Mouse (Mus musculus) stomach, embryonic 14.5 days (tissue): ENCODE measurements at regions not wholly inside any gene's neighbourhood (a gene's known extent, or its start where the extent isn't known, plus 50 kb on each side); places are given as distances from the start of the nearest gene placed in this dataset.

Experiments used
- ATAC-seq: fragments of 200-750 bp; cut with Nextera tagmentation; 2 replicates; pipeline ENCODE4 v1.8.0; 2017; ENCODE audit warnings: low read depth, moderate TSS enrichment; ENCODE audit not compliant: insufficient number of reproducible peaks, insufficient read depth, low FRiP score
- H3K27ac ChIP-seq: fragments of 300-500 bp; sonication (generic); 2 replicates; pipeline ENCODE4 v1.5.1; 2014; ENCODE audit warnings: mild to moderate bottlenecking, low read length, moderate library complexity, mixed read lengths
- H3K27me3 ChIP-seq: fragments of 300-500 bp; sonication (generic); 2 replicates; pipeline ENCODE4 v1.6.1; 2014; ENCODE audit warnings: low read length, control low read depth, mixed read lengths; ENCODE audit not compliant: control insufficient read depth, insufficient read depth
- H3K36me3 ChIP-seq: fragments of 300-500 bp; sonication (generic); 2 replicates; pipeline ENCODE4 v1.6.1; 2014; ENCODE audit warnings: mild to moderate bottlenecking, control low read depth, low read length, moderate library complexity, mixed read lengths; ENCODE audit not compliant: control insufficient read depth, insufficient read depth
- H3K4me1 ChIP-seq: fragments of 300-500 bp; sonication (generic); 2 replicates; pipeline ENCODE4 v1.6.1; 2014; ENCODE audit warnings: low read length, control low read depth, mixed read lengths; ENCODE audit not compliant: control insufficient read depth, insufficient read depth
- H3K4me2 ChIP-seq: fragments of 300-500 bp; sonication (generic); replicated peaks from 2 replicates; pipeline ENCODE4 v1.6.1; 2014; ENCODE audit warnings: low read depth, low read length, control low read depth
- H3K4me3 ChIP-seq: fragments of 300-500 bp; sonication (generic); 2 replicates; pipeline ENCODE4 v1.5.1; 2014; ENCODE audit warnings: low read depth, low read length, control low read depth
- H3K9ac ChIP-seq: fragments of 300-500 bp; sonication (generic); replicated peaks from 2 replicates; pipeline ENCODE4 v1.6.1; 2014; ENCODE audit warnings: low read depth, mild to moderate bottlenecking, control low read depth, low read length, moderate library complexity, mixed read lengths
- H3K9me3 ChIP-seq: fragments of 300-500 bp; sonication (generic); 2 replicates; pipeline ENCODE4 v1.6.1; 2016; ENCODE audit warnings: low read depth, low read length, control low read depth; ENCODE audit not compliant: control insufficient read depth
- WGBS: fragments of 180-500 bp; shearing (Covaris S2); extraction: QIAGEN DNeasy Blood & Tissue Kit; methylation state at CpG from one replicate; pipeline ENCODE4 v1.1.7; 2014; 5-methylcytosine and 5-hydroxymethylcytosine counted together

DNA sequence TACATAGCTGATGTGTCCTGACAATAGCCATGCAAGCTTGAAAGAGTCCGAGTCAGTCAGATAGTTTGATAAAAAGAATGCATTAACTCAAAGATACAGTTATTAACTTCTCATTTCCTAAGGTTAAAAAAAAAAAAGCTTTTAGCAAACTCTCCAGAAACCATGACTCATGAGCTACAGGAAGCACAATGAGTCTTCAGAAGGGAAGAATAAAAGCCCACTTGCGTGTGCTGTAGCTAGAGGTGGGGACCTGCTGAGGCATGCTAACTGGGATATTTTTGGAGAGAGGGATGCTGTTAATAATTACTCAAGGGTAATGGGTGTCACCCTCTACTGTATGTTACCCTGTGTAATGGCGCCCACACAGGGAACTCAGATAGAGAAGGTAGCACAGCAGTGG is 147.0 kb downstream of the Utp6 start:
- no peaks in the 10 kb centered on the region for H3K4me1 ChIP-seq
- H3K4me3 ChIP-seq: no peak overlapping the region
- ATAC-seq: no peak
- H3K27ac ChIP-seq: no peak overlapping the region
- no peaks in the 10 kb centered on the region for H3K27me3 ChIP-seq
- no peak overlapping the region for H3K9ac ChIP-seq
- H3K4me2 ChIP-seq: no peak overlapping the region
- peaks cover 5% of the 10 kb centered on the region; the same call in 1 of the 2 replicates for H3K9me3 ChIP-seq
- WGBS: 79% methylated on average over 3 of the region's 3 CpGs
- H3K36me3 ChIP-seq: no peaks in the 10 kb centered on the region

- Histone ChIP-seq H3K4me1 (peaks cover 44% of the 10 kb centered on the region), H3K4me2 (peak overlapping the region; percentile 25), H3K4me3 (no peak overlapping the region), H3K27me3 (no peaks in the 10 kb centered on the region), H3K36me3 (no peaks in the 10 kb centered on the region), H3K27ac (peak overlapping the region; percentile 90), H3K9ac (no peak overlapping the region), H3K9me3 (no peaks in the 10 kb centered on the region)
- no peak for ATAC-seq
- 7% methylated on average over 17 of the region's 17 CpGs for WGBS
Measured at GRCm38 (mm10) chr11:79806911-79807466, 155.2 kb downstream of the Utp6 start.

GRCm38 (mm10) chr11:79806417-79806816 is 155.8 kb downstream of the Utp6 start:
- H3K9ac ChIP-seq: no peak overlapping the region
- H3K27ac ChIP-seq: peak overlapping the region; percentile 90
- no peaks in the 10 kb centered on the region for H3K36me3 ChIP-seq
- 59% methylated on average over 10 of the region's 10 CpGs for WGBS
- peak overlapping the region; percentile 25 for H3K4me2 ChIP-seq
- H3K4me3 ChIP-seq: no peak overlapping the region
- no peaks in the 10 kb centered on the region for H3K9me3 ChIP-seq
- no peaks in the 10 kb centered on the region for H3K27me3 ChIP-seq
- no peak for ATAC-seq
- H3K4me1 ChIP-seq: peaks cover 45% of the 10 kb centered on the region

DNA sequence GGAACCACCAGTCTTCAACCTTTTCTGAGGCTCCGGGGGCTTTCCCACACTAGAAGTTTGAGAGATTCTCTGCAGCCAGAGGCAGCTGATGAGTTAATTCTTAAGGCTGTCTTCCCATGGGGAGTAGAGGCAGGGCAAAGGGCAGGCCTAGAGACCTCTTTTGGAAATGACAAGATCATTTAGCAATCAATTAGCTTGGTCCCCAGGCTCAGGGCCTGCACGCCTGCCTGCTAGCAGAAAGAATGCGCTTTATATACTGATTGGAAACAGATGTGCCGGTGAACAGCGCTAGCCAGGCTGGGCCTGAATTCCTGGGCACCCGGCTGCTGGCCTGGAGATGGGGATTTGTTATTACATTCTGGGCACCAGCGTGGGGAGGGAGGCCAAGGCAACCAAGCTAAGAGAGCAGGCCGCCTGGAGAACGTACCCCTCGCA is 156.2 kb downstream of the Utp6 start:
- Histone ChIP-seq H3K9ac (no peak overlapping the region), H3K4me1 (peaks cover 45% of the 10 kb centered on the region), H3K36me3 (no peaks in the 10 kb centered on the region), H3K4me2 (no peak overlapping the region), H3K27ac (peak overlapping the region; percentile 90), H3K27me3 (no peaks in the 10 kb centered on the region), H3K9me3 (no peaks in the 10 kb centered on the region), H3K4me3 (no peak overlapping the region)
- WGBS: 21% methylated on average over 10 of the region's 10 CpGs
- ATAC-seq: peak; percentile 46; the same call in 1 of the 2 replicates

DNA sequence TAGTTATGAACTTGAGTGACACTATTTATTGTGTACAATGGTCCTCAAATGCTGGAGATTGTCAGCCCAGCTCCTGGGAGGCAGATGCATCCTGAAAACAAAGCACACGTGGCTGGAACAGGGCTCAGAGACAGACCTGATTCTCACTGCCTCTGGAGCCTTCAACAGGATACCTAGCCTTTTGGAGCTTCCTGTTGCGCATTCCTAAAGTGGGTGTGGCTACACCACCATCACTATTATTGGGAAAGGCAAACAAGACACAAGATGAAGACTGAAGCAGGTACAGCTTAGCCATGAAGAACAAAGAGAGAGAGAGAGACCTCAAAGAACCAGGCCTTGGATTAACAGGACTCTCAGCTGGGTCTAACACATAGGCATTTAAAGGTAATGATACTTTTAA is 158.2 kb downstream of the Utp6 start:
- H3K27me3 ChIP-seq: no peaks in the 10 kb centered on the region
- no peak overlapping the region for H3K4me2 ChIP-seq
- no peaks in the 10 kb centered on the region for H3K36me3 ChIP-seq
- no peak overlapping the region for H3K9ac ChIP-seq
- H3K4me1 ChIP-seq: peaks cover 51% of the 10 kb centered on the region
- no peak overlapping the region for H3K4me3 ChIP-seq
- no peaks in the 10 kb centered on the region for H3K9me3 ChIP-seq
- peak overlapping the region; percentile 85 for H3K27ac ChIP-seq
- 62% methylated on average over 2 of the region's 2 CpGs for WGBS
- no peak for ATAC-seq

GRCm38 (mm10) chr11:79803006-79803405 is 159.2 kb downstream of the Utp6 start:
- H3K4me3 ChIP-seq: no peak overlapping the region
- H3K9me3 ChIP-seq: no peaks in the 10 kb centered on the region
- H3K27ac ChIP-seq: peak overlapping the region; percentile 85
- H3K9ac ChIP-seq: no peak overlapping the region
- peaks cover 50% of the 10 kb centered on the region for H3K4me1 ChIP-seq
- no peaks in the 10 kb centered on the region for H3K27me3 ChIP-seq
- H3K36me3 ChIP-seq: no peaks in the 10 kb centered on the region
- no peak overlapping the region for H3K4me2 ChIP-seq
- 40% methylated on average over 5 of the region's 5 CpGs for WGBS
- peak; percentile 78 for ATAC-seq

DNA sequence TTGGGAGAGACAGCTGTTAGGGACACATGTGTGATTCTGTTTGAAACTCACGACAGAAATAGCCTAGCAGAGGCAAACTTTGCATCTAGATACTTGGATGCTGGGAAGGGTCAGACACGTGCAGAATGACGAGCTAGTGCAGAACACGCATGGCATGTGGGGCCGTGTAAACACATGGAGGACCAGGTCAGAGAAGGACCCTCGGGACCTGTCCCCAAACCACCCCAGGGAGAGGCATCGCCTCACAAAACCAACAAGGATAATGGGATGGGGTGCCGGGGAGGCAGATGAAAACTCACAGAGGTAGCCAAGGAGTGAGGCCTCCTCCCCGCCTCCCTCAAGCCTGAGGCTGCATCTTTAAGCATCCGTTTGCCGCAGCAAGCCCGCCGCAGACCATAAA is 159.6 kb downstream of the Utp6 start:
- H3K4me2 ChIP-seq: no peak overlapping the region
- peak; percentile 9; the same call in 1 of the 2 replicates for ATAC-seq
- no peaks in the 10 kb centered on the region for H3K36me3 ChIP-seq
- no peaks in the 10 kb centered on the region for H3K27me3 ChIP-seq
- 50% methylated on average over 13 of the region's 13 CpGs for WGBS
- no peaks in the 10 kb centered on the region for H3K9me3 ChIP-seq
- peak overlapping the region; percentile 85 for H3K27ac ChIP-seq
- 0 out of 2 replicates have a peak overlapping the region, but pooled peaks have one; percentile 14 for H3K9ac ChIP-seq
- no peak overlapping the region for H3K4me3 ChIP-seq
- H3K4me1 ChIP-seq: peaks cover 48% of the 10 kb centered on the region

DNA sequence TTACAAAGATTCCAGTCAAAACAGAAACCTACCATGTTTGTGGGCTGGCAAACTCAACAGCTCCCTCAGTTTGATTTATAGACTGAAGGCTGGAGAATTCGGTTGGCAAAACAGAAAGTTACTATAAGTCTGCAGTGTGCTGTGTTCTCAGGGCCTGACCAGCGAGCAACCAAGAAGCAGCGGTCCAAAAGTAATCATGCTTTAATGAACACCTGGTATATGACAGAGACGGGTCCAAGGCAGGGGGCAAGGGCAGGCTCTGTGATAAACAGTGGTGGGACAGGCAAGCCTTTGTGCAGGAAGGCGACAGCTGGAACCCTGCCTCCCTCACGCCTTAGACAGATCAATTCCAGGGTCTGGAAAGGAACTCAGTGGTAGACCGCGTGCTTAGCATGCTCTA is 161.9 kb downstream of the Utp6 start:
- WGBS: 46% methylated on average over 8 of the region's 8 CpGs
- ATAC-seq: no peak
- H3K9ac ChIP-seq: no peak overlapping the region

DNA sequence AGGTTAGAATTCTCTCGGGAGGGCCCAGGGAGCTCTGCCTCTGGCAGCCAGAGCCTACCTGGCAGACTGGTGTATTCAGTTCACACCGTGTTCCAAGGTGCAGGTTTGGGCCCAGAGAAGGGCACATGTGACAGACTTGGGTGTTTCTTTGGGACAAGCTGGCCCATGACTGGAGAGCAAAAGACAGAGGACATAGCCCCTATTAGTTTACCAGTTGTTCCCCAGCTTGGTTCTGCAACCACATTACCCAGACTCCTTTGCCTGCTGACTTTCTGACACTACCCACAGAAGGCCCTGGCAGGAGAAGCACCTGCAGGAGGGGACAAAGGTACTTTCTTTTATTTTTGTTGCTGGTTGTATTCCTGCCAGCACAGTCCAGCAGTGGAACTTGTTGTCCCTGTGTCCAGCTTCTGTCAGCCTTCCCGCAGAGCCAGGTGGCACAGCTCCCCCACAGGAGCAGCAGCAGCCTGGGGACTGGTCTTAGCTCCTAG is 173.9 kb downstream of the Utp6 start:
- 74% methylated on average over 3 of the region's 3 CpGs for WGBS
- peaks cover 35% of the 10 kb centered on the region for H3K4me1 ChIP-seq
- H3K27ac ChIP-seq: no peak overlapping the region
- no peaks in the 10 kb centered on the region for H3K9me3 ChIP-seq
- no peak overlapping the region for H3K9ac ChIP-seq
- no peak for ATAC-seq
- H3K4me2 ChIP-seq: no peak overlapping the region
- no peaks in the 10 kb centered on the region for H3K36me3 ChIP-seq
- H3K4me3 ChIP-seq: no peak overlapping the region
- no peaks in the 10 kb centered on the region for H3K27me3 ChIP-seq

More for the DNA sequence above, 161.9 kb downstream of the Utp6 start:
- Histone ChIP-seq H3K27ac (no peak overlapping the region), H3K27me3 (no peaks in the 10 kb centered on the region), H3K9me3 (no peaks in the 10 kb centered on the region), H3K4me3 (no peak overlapping the region), H3K4me2 (no peak overlapping the region), H3K4me1 (peaks cover 25% of the 10 kb centered on the region), H3K36me3 (no peaks in the 10 kb centered on the region)
